Mouse (Mus musculus) stomach, postnatal 0 days (tissue): ENCODE measurements around the gene Bmp8a.
"Not testable (repeated sequence)": the region's sequence is repeated elsewhere in the genome, so short reads cannot be mapped to it uniquely, and the experiment has no call there.

Experiments
- CTCF ChIP-seq: IDR thresholded peaks from 2 replicates; pipeline ENCODE4 v1.5.1; 2016; ENCODE audit warnings: antibody characterized with exemption, low read depth, mild to moderate bottlenecking, moderate library complexity
- EP300 ChIP-seq: optimal IDR thresholded peaks from 2 replicates; pipeline ENCODE3; 2016; ENCODE audit warnings: antibody characterized with exemption

DNA sequence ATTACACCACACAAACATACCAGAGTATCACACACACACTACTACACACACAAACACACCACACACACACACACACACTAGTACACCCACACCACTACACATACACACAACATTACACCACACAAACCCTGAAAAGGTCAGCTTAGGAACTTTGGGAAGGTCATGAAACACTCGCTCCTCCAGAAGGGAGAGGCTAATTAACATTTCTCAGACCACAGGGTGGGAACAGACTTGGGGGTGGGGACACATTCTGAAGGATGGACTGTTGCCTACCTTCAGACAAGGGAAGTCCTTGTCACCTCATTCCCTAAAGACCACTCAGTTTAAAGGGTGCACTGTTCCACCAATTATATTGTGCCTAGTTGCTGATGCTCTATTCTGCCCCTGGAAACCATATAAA, 11.1 kb downstream of the Bmp8a start:
- TF ChIP-seq EP300, CTCF: not testable (repeated sequence)
